Mouse (Mus musculus): ENCODE data around the gene Lipt2.

Lipt2 gene

GRCm38 (mm10) chr7:100170756-100171155 lies 11.7 kb downstream of the Lipt2 start:
- DNase-seq (ENCODE audit: low read depth, low spot score): no peak

- DNase-seq (ENCODE audit: low read depth, low spot score): no peak
Observed at GRCm38 (mm10) chr7:100176269-100176668, 17.2 kb downstream of the Lipt2 start, which contains the start of gene Kcne3. TSS of gene Kcne3 (plus strand) at chr7:100176502.

GRCm38 (mm10) chr7:100178016-100178890 lies 19.2 kb downstream of the Lipt2 start:
- no peak for DNase-seq (ENCODE audit: low read depth, low spot score)

- no peak for DNase-seq (ENCODE audit: low read depth, low spot score)
Observed at GRCm38 (mm10) chr7:100178891-100179233, 19.8 kb downstream of the Lipt2 start.

GRCm38 (mm10) chr7:100179394-100179793 lies 20.3 kb downstream of the Lipt2 start:
- no peak for DNase-seq (ENCODE audit: low read depth, low spot score)

GRCm38 (mm10) chr7:100179836-100180407 lies 20.8 kb downstream of the Lipt2 start:
- DNase-seq (ENCODE audit: low read depth, low spot score): no peak

GRCm38 (mm10) chr7:100181176-100181575 lies 22.1 kb downstream of the Lipt2 start:
- no peak for DNase-seq (ENCODE audit: low read depth, low spot score)

- no peak for DNase-seq (ENCODE audit: low read depth, low spot score)
Observed at GRCm38 (mm10) chr7:100181614-100182013, 22.5 kb downstream of the Lipt2 start.

GRCm38 (mm10) chr7:100182388-100182787 lies 23.3 kb downstream of the Lipt2 start:
- no peak for DNase-seq (ENCODE audit: low read depth, low spot score)

GRCm38 (mm10) chr7:100187601-100188000 lies 28.5 kb downstream of the Lipt2 start:
- peak; percentile 53 for DNase-seq (ENCODE audit: low read depth, low spot score)

GRCm38 (mm10) chr7:100190167-100190566 lies 31.1 kb downstream of the Lipt2 start:
- no peak for DNase-seq (ENCODE audit: low read depth, low spot score)

GRCm38 (mm10) chr7:100190778-100191177 lies 31.7 kb downstream of the Lipt2 start:
- DNase-seq (ENCODE audit: low read depth, low spot score): peak; percentile 41

- DNase-seq (ENCODE audit: low read depth, low spot score): no peak
Observed at GRCm38 (mm10) chr7:100201191-100201590, 42.1 kb downstream of the Lipt2 start.

- no peak for DNase-seq (ENCODE audit: low read depth, low spot score)
Observed at GRCm38 (mm10) chr7:100203616-100204015, 44.5 kb downstream of the Lipt2 start.

- DNase-seq (ENCODE audit: low read depth, low spot score): no peak
Observed at GRCm38 (mm10) chr7:100204871-100205270, 45.8 kb downstream of the Lipt2 start.

- no peak for DNase-seq (ENCODE audit: low read depth, low spot score)
Observed at GRCm38 (mm10) chr7:100206144-100206543, 47.1 kb downstream of the Lipt2 start.

- no peak for DNase-seq (ENCODE audit: low read depth, low spot score)
Observed at GRCm38 (mm10) chr7:100207886-100208285, 48.8 kb downstream of the Lipt2 start.
